Mouse (Mus musculus) myocyte (in vitro differentiated cells): Measurements from ENCODE around the gene Morf4l2.
"Not testable (repeated sequence)": the region's sequence is repeated elsewhere in the genome, so short reads cannot be mapped to it uniquely, and the experiment has no call there.

ENCODE experiments used
- CEBPB ChIP-seq: IDR thresholded peaks from 2 replicates; pipeline ENCODE4 v1.6.1; 2011; ENCODE audit warnings: mild to moderate bottlenecking, moderate library complexity; ENCODE audit not compliant: poor library complexity, insufficient read depth, severe bottlenecking
- E2F4 ChIP-seq: IDR thresholded peaks from one replicate; pipeline ENCODE4 v1.6.1; 2011; ENCODE audit warnings: mild to moderate bottlenecking, control low read depth, moderate library complexity; ENCODE audit not compliant: insufficient read depth
- MAX ChIP-seq: IDR thresholded peaks from one replicate; pipeline ENCODE4 v1.6.1; 2011; ENCODE audit warnings: low read depth, mild to moderate bottlenecking, control low read depth
- MYOD1 ChIP-seq, 3 experiments: IDR thresholded peaks; one replicate each; pipeline ENCODE4 v1.6.1; 2011; ENCODE audit warnings: control low read depth in 2 of 3, low read depth in 2 of 3, mild to moderate bottlenecking in 2 of 3, moderate library complexity in 1 of 3; ENCODE audit not compliant: insufficient read length in 2 of 3, control insufficient read depth in 1 of 3
- MYOG ChIP-seq, 3 experiments: IDR thresholded peaks; one replicate each; pipeline ENCODE4 v1.6.1; 2011; ENCODE audit warnings: control low read depth in 2 of 3, low read depth in 2 of 3, mild to moderate bottlenecking in 2 of 3; ENCODE audit not compliant: insufficient read length in 2 of 3, control insufficient read depth in 1 of 3, insufficient read depth in 1 of 3
- POLR2A ChIP-seq: IDR thresholded peaks from one replicate; pipeline ENCODE4 v1.6.1; 2011; ENCODE audit warnings: low read depth, mild to moderate bottlenecking, control low read depth, moderate library complexity; ENCODE audit not compliant: insufficient read length
- POLR2AphosphoS2 ChIP-seq: IDR thresholded peaks from one replicate; pipeline ENCODE4 v1.6.1; 2011; ENCODE audit warnings: low read depth, control low read depth; ENCODE audit not compliant: insufficient read length
- REST ChIP-seq: IDR thresholded peaks from one replicate; pipeline ENCODE4 v1.6.1; 2011; ENCODE audit warnings: mild to moderate bottlenecking, control low read depth, moderate library complexity; ENCODE audit not compliant: insufficient read depth, insufficient read length
- SRF ChIP-seq: IDR thresholded peaks from one replicate; pipeline ENCODE4 v1.6.1; 2011; ENCODE audit warnings: low read depth; ENCODE audit not compliant: control insufficient read depth, insufficient read length
- TCF12 ChIP-seq: IDR thresholded peaks from one replicate; pipeline ENCODE4 v1.6.1; 2011; ENCODE audit warnings: mild to moderate bottlenecking, control low read depth; ENCODE audit not compliant: poor library complexity, insufficient read depth, severe bottlenecking
- TCF3 ChIP-seq: IDR thresholded peaks from one replicate; pipeline ENCODE4 v1.6.1; 2011; ENCODE audit warnings: low read depth, control low read depth; ENCODE audit not compliant: insufficient read length
- USF1 ChIP-seq: IDR thresholded peaks from one replicate; pipeline ENCODE4 v1.6.1; 2011; ENCODE audit warnings: low read depth, mild to moderate bottlenecking, control low read depth, moderate library complexity

DNA sequence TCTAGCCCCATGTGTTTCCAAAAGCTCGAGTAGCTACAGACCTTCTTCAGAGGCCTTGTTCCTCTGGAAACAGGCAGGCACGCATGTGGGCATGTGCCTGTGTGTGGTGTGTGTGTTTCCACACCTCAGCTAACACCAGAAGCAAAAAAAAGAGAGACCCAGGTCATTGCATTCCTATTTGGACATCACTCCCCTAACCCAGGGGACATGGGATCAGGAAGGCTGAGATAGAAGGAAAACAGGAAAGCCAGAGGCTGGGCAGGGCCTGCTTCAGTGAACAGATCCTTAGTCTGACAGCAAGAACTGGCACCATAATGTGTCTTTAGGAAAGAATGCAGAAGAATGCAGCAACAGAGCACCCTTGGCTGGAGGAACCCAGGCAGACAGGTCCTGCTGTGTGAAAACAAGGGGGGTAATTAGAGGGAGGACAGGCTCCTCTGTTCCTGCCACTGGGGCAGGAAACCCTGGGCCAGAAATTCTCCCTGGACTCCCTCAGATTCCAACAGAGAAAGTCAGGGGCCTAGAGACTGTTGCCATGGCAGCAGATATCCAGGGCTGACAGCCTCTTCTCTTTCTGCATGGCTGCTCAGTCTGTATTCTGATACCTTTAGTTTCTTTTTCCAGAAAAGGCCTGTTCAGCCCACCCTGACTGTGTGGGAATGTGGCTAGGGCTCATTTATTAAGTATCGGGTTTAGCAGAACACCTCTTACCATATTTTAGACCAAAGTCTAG is 28.6 kb downstream of the Morf4l2 start:
- TF ChIP-seq POLR2A; USF1; POLR2AphosphoS2; CEBPB; TCF12; TCF3; MAX; REST; MYOD1 (IDR thresholded peaks at IDR 0.05; ENCODE audit: control insufficient read depth in 1 of 3, insufficient read length in 2 of 3, low read depth in 2 of 3); SRF; MYOG (IDR thresholded peaks at IDR 0.05; ENCODE audit: control insufficient read depth in 1 of 3, insufficient read depth in 1 of 3, insufficient read length in 2 of 3, low read depth in 2 of 3); E2F4: not testable (repeated sequence)
